Mouse (Mus musculus): Measurements from ENCODE around the gene Olfr123. TPM values are rescaled to one million over a fixed set of nuclear protein-coding genes. Genes with fewer than 3 reads are reported as not detected.

Olfr123 gene
- total RNA-seq (2018; cell fraction: chromatin; rRNA removed): not detected
- not detected for total RNA-seq (2018; cell fraction: cytosol; rRNA removed)
- not detected for total RNA-seq (2018; cell fraction: nucleus; rRNA removed)
- polyA plus RNA-seq (2018): not detected in 3 replicates

- WGBS (ENCODE audit: missing documents): 85% methylated on average over 2 of the region's 2 CpGs
- Histone ChIP-seq H3K79me2 (ENCODE audit: inconsistent target) (no peaks in the 10 kb centered on the region), H3K36me3 (ENCODE audit: inconsistent target) (no peaks in the 10 kb centered on the region), H3K27ac (no peak within 1 kb of the TSS), H3K4me3 (ENCODE audit: inconsistent target) (no peak within 1 kb of the TSS)
Observed at GRCm38 (mm10) chr17:37793229-37793628, at the start of gene Olfr123. TSS of gene Olfr123 (plus strand) at chr17:37793529.

GRCm38 (mm10) chr17:37768307-37768706 lies 25.0 kb upstream of the Olfr123 start, which contains the start of gene Olfr122:
TSS of gene Olfr122 (plus strand) at chr17:37768607.
- Histone ChIP-seq H3K4me3 (ENCODE audit: inconsistent target) (no peak within 1 kb of the TSS), H3K79me2 (ENCODE audit: inconsistent target) (no peaks in the 10 kb centered on the region), H3K27ac (no peak within 1 kb of the TSS), H3K36me3 (ENCODE audit: inconsistent target) (no peaks in the 10 kb centered on the region)
- 90% methylated on average over 2 of the region's 4 CpGs for WGBS (ENCODE audit: missing documents)

- H3K79me2 ChIP-seq (ENCODE audit: inconsistent target): no peaks in the 10 kb centered on the region
- 83% methylated on average over 3 of the region's 3 CpGs for WGBS (ENCODE audit: missing documents)
- H3K36me3 ChIP-seq (ENCODE audit: inconsistent target): no peaks in the 10 kb centered on the region
- H3K27ac ChIP-seq: no peak within 1 kb of the TSS
- H3K4me3 ChIP-seq (ENCODE audit: inconsistent target): no peak within 1 kb of the TSS
Observed at GRCm38 (mm10) chr17:37799588-37799987, 6.3 kb downstream of the Olfr123 start, which contains the start of gene Olfr124. TSS of gene Olfr124 (plus strand) at chr17:37799888.

GRCm38 (mm10) chr17:37832649-37833048 lies 39.3 kb downstream of the Olfr123 start, which contains the start of gene Olfr125:
TSS of gene Olfr125 (plus strand) at chr17:37832949.
- Histone ChIP-seq H3K36me3 (ENCODE audit: inconsistent target) (no peaks in the 10 kb centered on the region), H3K27ac (no peak within 1 kb of the TSS), H3K4me3 (ENCODE audit: inconsistent target) (no peak within 1 kb of the TSS), H3K79me2 (ENCODE audit: inconsistent target) (no peaks in the 10 kb centered on the region)

- Histone ChIP-seq H3K79me2 (ENCODE audit: inconsistent target) (no peaks in the 10 kb centered on the region), H3K27ac (no peak within 1 kb of the TSS), H3K36me3 (ENCODE audit: inconsistent target) (no peaks in the 10 kb centered on the region), H3K4me3 (ENCODE audit: inconsistent target) (no peak within 1 kb of the TSS)
Observed at GRCm38 (mm10) chr17:37847183-37847582, 53.9 kb downstream of the Olfr123 start, which contains the start of gene Olfr126. TSS of gene Olfr126 (plus strand) at chr17:37847483.

Other genes with a start within 250 kb of the Olfr123 start
- gene Olfr112, start 224.1 kb upstream of the Olfr123 start, polyA plus RNA-seq (2018): not detected in 3 replicates
- gene Olfr113, start 215.9 kb upstream of the Olfr123 start, polyA plus RNA-seq (2018): not detected in 3 replicates
- gene Olfr114, start 200.8 kb upstream of the Olfr123 start, polyA plus RNA-seq (2018): not detected in 3 replicates
- gene Olfr115, start 166.4 kb upstream of the Olfr123 start, polyA plus RNA-seq (2018): not detected in 3 replicates
- gene Olfr116, start 166.3 kb upstream of the Olfr123 start, polyA plus RNA-seq (2018): not detected in 3 replicates
- gene Olfr117, start 129.7 kb upstream of the Olfr123 start, polyA plus RNA-seq (2018): not detected in 3 replicates
- gene Olfr118, start 126.5 kb upstream of the Olfr123 start, polyA plus RNA-seq (2018): not detected in 3 replicates
- not detected in 3 replicates for gene Olfr119, start 97.0 kb upstream of the Olfr123 start, polyA plus RNA-seq (2018)
- not detected in 3 replicates for gene Olfr120, start 71.7 kb upstream of the Olfr123 start, polyA plus RNA-seq (2018)
- not detected in 3 replicates for gene Olfr121, start 44.7 kb upstream of the Olfr123 start, polyA plus RNA-seq (2018)
- gene Olfr122, start 24.9 kb upstream of the Olfr123 start, polyA plus RNA-seq (2018): not detected in 3 replicates
- gene Olfr124, start 6.4 kb downstream of the Olfr123 start, polyA plus RNA-seq (2018): not detected in 3 replicates
- gene Olfr125, start 39.4 kb downstream of the Olfr123 start, polyA plus RNA-seq (2018): not detected in 3 replicates
- gene Olfr126, start 54.0 kb downstream of the Olfr123 start, polyA plus RNA-seq (2018): not detected in 3 replicates
- gene Olfr127, start 106.9 kb downstream of the Olfr123 start, polyA plus RNA-seq (2018): not detected in 3 replicates
- not detected in 3 replicates for gene Olfr128, start 127.0 kb downstream of the Olfr123 start, polyA plus RNA-seq (2018)
- not detected in 3 replicates for gene Olfr761, start 159.6 kb downstream of the Olfr123 start, polyA plus RNA-seq (2018)

Data from macrophage (primary cell).